Mouse (Mus musculus): ENCODE measurements around the gene Rrp7a. TPM values are rescaled to one million over a fixed set of nuclear protein-coding genes. Genes with fewer than 3 reads are reported as not detected.

Rrp7a gene
- polyA plus RNA-seq, 1 experiment from 2014 or later: 39.9 TPM

DNA sequence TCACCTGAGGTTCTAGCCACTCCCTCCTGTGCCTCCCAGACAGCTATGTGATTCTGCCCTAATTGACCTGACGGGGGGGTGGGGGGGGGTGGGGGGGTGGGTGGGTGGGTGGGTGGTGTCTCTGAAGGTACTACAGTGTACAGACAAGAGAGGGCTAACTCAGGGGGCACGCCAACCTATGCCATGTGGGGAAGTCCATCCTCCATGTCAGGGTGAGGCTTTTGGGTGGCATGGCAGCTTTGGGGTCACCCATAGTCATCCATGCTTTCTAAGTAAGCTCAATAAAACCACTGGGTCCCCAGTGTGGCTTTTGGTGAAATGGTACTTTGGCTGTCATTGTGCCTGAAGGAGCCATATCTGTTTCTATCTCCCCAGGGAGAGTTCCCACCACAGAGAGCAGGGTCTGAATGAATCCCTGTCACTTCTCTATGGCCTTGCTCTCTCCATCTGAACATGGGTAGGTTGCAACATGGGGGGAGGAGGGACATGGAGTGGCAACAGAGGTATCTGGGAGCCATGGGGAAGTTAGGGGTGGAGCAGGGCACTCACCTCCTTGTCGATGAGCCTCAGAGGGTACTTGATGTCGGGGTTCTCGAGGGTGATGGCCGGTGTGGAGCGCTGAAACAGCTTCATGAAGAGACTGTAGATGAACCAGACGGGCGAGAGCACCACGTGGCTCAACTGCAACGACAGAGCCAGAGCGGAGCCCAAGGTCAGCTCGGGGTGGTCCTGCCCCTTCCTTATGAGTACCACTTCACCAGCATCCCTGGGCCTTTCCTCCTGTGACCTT, 43.1 kb upstream of the Rrp7a start:
- H3K27me3 ChIP-seq (ENCODE audit: control insufficient read depth, insufficient read depth, low read length): no peaks in the 10 kb centered on the region
- no peak overlapping the region for H3K9ac ChIP-seq (ENCODE audit: low read length)
- H3K4me3 ChIP-seq (ENCODE audit: low read depth, low read length): no peak overlapping the region
- peaks cover 4% of the 10 kb centered on the region for H3K36me3 ChIP-seq (ENCODE audit: control insufficient read depth, insufficient read depth, low read length)
- H3K27ac ChIP-seq (replicated peaks): peak overlapping the region; percentile 90
- H3K4me1 ChIP-seq (replicated peaks; ENCODE audit: control insufficient read depth, insufficient read depth): peaks cover 14% of the 10 kb centered on the region
- TF ChIP-seq EP300 (optimal IDR thresholded peaks at IDR 0.05) (no peak), CTCF (IDR thresholded peaks at IDR 0.05; ENCODE audit: low read depth) (no peak)
- WGBS: 86% methylated on average over 13 of the region's 13 CpGs
- ATAC-seq (ENCODE audit: low FRiP score, low TSS enrichment) (no peak), DNase-seq (ENCODE audit: low spot score) (no peak)
- H3K4me2 ChIP-seq (replicated peaks; ENCODE audit: low read depth): no peak overlapping the region
- H3K9me3 ChIP-seq (ENCODE audit: control insufficient read depth, low read length): no peaks in the 10 kb centered on the region

DNA sequence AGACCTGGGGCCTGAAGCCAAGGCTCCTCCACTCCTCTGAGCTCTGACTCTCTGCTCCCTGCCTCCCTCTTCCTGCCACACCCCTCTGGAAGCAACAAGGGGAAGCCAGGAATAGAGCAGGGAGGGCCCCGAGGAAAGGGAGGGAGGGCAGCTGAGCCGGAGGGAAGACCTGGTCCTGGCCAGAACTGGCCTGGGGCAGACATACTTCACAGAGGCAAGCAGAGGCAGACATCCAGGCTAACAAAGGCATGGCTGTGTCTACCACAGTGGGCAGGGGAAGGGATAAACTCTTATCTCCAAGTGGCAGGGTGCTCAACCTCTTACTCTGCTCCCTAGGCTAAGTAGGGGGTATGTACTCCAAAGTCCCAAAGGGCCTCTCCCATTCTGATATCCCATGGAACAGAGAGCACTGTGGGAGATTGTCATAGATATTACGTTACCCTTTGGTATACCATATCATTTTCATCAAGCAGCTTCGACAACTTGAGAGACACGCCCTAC, 42.4 kb upstream of the Rrp7a start:
- peak overlapping the region; percentile 61 for H3K27ac ChIP-seq (replicated peaks)
- no peak overlapping the region for H3K4me3 ChIP-seq (ENCODE audit: low read depth, low read length)
- DNase-seq (ENCODE audit: low spot score): peak; percentile 72
- WGBS: 18% methylated on average over 5 of the region's 5 CpGs
- H3K36me3 ChIP-seq (ENCODE audit: control insufficient read depth, insufficient read depth, low read length): peaks cover 8% of the 10 kb centered on the region
- peaks cover 10% of the 10 kb centered on the region for H3K4me1 ChIP-seq (replicated peaks; ENCODE audit: control insufficient read depth, insufficient read depth)
- H3K27me3 ChIP-seq (ENCODE audit: control insufficient read depth, insufficient read depth, low read length): no peaks in the 10 kb centered on the region
- ATAC-seq (ENCODE audit: low FRiP score, low TSS enrichment): peak; percentile 69
- no peak overlapping the region for H3K9ac ChIP-seq (ENCODE audit: low read length)
- TF ChIP-seq EP300 (optimal IDR thresholded peaks at IDR 0.05): no peak
- TF ChIP-seq CTCF (IDR thresholded peaks at IDR 0.05; ENCODE audit: low read depth): peak; percentile 14; the same call in 1 of the 2 replicates
- 0 out of 2 replicates have a peak overlapping the region, but pooled peaks have one; percentile 8 for H3K4me2 ChIP-seq (replicated peaks; ENCODE audit: low read depth)
- no peaks in the 10 kb centered on the region for H3K9me3 ChIP-seq (ENCODE audit: control insufficient read depth, low read length)

DNA sequence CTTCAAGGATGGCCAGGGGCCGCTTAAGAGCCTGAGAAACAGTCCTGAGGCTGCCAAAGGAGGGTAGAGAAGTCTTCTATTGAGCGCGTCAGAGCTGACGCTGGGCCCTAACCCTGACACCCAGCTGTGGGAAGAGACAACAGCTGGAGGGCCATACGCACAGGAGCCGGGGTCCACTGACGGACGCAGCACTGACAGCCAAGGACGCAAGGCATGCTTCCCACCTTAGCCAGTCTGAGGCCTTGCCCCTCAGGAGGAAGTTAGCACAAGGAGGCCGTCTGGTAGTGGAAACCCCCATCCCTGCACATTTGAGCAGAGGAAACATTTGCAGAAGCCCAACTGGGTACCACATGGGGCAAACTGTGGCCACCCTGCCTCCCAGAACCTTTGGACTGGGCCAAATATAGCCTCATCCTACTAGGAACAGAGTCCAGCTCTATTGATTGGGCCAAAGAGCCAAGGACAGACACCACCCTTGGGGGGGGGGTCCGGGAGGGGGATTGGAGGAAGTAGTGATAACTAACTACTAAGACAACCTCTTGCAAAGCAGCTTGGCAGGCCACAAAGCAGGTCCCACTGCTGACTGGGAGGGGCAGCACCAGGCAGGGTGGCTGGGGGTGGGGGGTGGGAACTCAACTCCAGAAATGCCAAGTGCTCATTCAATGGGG, 40.4 kb upstream of the Rrp7a start:
- DNase-seq (ENCODE audit: low spot score) (no peak), ATAC-seq (ENCODE audit: low FRiP score, low TSS enrichment) (no peak)
- H3K36me3 ChIP-seq (ENCODE audit: control insufficient read depth, insufficient read depth, low read length): peaks cover 18% of the 10 kb centered on the region
- whole genome bisulfite sequencing: 86% methylated on average over 11 of the region's 11 CpGs
- TF ChIP-seq CTCF (IDR thresholded peaks at IDR 0.05; ENCODE audit: low read depth): no peak
- H3K4me3 ChIP-seq (ENCODE audit: low read depth, low read length): no peak overlapping the region
- H3K9me3 ChIP-seq (ENCODE audit: control insufficient read depth, low read length): no peaks in the 10 kb centered on the region
- no peak overlapping the region for H3K27ac ChIP-seq (replicated peaks)
- H3K4me2 ChIP-seq (replicated peaks; ENCODE audit: low read depth): no peak overlapping the region
- peak overlapping the region; percentile 18; the same call in 1 of the 2 replicates for H3K9ac ChIP-seq (ENCODE audit: low read length)
- H3K27me3 ChIP-seq (ENCODE audit: control insufficient read depth, insufficient read depth, low read length): no peaks in the 10 kb centered on the region
- H3K4me1 ChIP-seq (replicated peaks; ENCODE audit: control insufficient read depth, insufficient read depth): peaks cover 6% of the 10 kb centered on the region; the same call in 1 of the 2 replicates

- Histone ChIP-seq H3K4me2 (replicated peaks; ENCODE audit: low read depth) (no peak overlapping the region), H3K36me3 (ENCODE audit: control insufficient read depth, insufficient read depth, low read length) (peaks cover 18% of the 10 kb centered on the region), H3K27ac (replicated peaks) (no peak overlapping the region), H3K9me3 (ENCODE audit: control insufficient read depth, low read length) (no peaks in the 10 kb centered on the region), H3K4me1 (replicated peaks; ENCODE audit: control insufficient read depth, insufficient read depth) (peaks cover 3% of the 10 kb centered on the region; the same call in 1 of the 2 replicates), H3K9ac (ENCODE audit: low read length) (no peak overlapping the region), H3K4me3 (ENCODE audit: low read depth, low read length) (no peak overlapping the region), H3K27me3 (ENCODE audit: control insufficient read depth, insufficient read depth, low read length) (no peaks in the 10 kb centered on the region)
- 94% methylated on average over 4 of the region's 4 CpGs for WGBS
- TF ChIP-seq EP300 (optimal IDR thresholded peaks at IDR 0.05): no peak
- TF ChIP-seq CTCF (IDR thresholded peaks at IDR 0.05; ENCODE audit: low read depth): no peak
- ATAC-seq (ENCODE audit: low FRiP score, low TSS enrichment): no peak
- no peak for DNase-seq (ENCODE audit: low spot score)
Observed at GRCm38 (mm10) chr15:83162001-83162400, 39.4 kb upstream of the Rrp7a start.

GRCm38 (mm10) chr15:83161062-83161748, 38.6 kb upstream of the Rrp7a start:
- Histone ChIP-seq H3K4me1 (replicated peaks; ENCODE audit: control insufficient read depth, insufficient read depth) (no peaks in the 10 kb centered on the region), H3K27ac (replicated peaks) (no peak overlapping the region), H3K9me3 (ENCODE audit: control insufficient read depth, low read length) (no peaks in the 10 kb centered on the region), H3K9ac (ENCODE audit: low read length) (no peak overlapping the region), H3K4me3 (ENCODE audit: low read depth, low read length) (no peak overlapping the region), H3K27me3 (ENCODE audit: control insufficient read depth, insufficient read depth, low read length) (no peaks in the 10 kb centered on the region), H3K4me2 (replicated peaks; ENCODE audit: low read depth) (no peak overlapping the region), H3K36me3 (ENCODE audit: control insufficient read depth, insufficient read depth, low read length) (peaks cover 18% of the 10 kb centered on the region)
- ATAC-seq (ENCODE audit: low FRiP score, low TSS enrichment) (no peak), DNase-seq (ENCODE audit: low spot score) (no peak)
- TF ChIP-seq EP300 (optimal IDR thresholded peaks at IDR 0.05): no peak
- TF ChIP-seq CTCF (IDR thresholded peaks at IDR 0.05; ENCODE audit: low read depth): no peak
- 70% methylated on average over 10 of the region's 10 CpGs for WGBS

Data from stomach, postnatal 0 days (tissue).